Mouse (Mus musculus) hindbrain, embryonic 10.5 days (tissue): ENCODE measurements around the gene Gss. TPM values are rescaled to one million over a fixed set of nuclear protein-coding genes. Genes with fewer than 3 reads are reported as not detected.

Experiments
- DNase-seq: peaks from one replicate; pipeline ENCODE4 v3.0.0-alpha.2; 2017; ENCODE audit warnings: low spot score
- H3K27ac ChIP-seq: fragments of 300-500 bp; sonication (generic); 2 replicates; pipeline ENCODE4 v1.5.1; 2016; ENCODE audit warnings: mild to moderate bottlenecking, moderate library complexity
- H3K27me3 ChIP-seq: fragments of 300-500 bp; sonication (generic); 2 replicates; pipeline ENCODE4 v1.6.1; 2016; ENCODE audit warnings: mild to moderate bottlenecking; ENCODE audit not compliant: poor library complexity, insufficient read depth, severe bottlenecking
- H3K36me3 ChIP-seq: fragments of 300-500 bp; sonication (generic); 2 replicates; pipeline ENCODE4 v1.6.1; 2016; ENCODE audit warnings: mild to moderate bottlenecking, moderate library complexity
- H3K4me1 ChIP-seq: fragments of 300-500 bp; sonication (generic); replicated peaks from 2 replicates; pipeline ENCODE4 v1.6.1; 2016; ENCODE audit warnings: mild to moderate bottlenecking
- H3K4me3 ChIP-seq: fragments of 300-500 bp; sonication (generic); 2 replicates; pipeline ENCODE4 v1.5.1; 2016; ENCODE audit warnings: mild to moderate bottlenecking, moderate library complexity
- H3K9me3 ChIP-seq: fragments of 300-500 bp; sonication (generic); 2 replicates; pipeline ENCODE4 v1.6.1; 2016; ENCODE audit warnings: mild to moderate bottlenecking, moderate library complexity
- WGBS: fragments of 180-500 bp; shearing (Covaris S2); methylation state at CpG from one replicate; pipeline ENCODE4 v1.1.7; 2016; 5-methylcytosine and 5-hydroxymethylcytosine counted together
- microRNA counts: library from miRNA; unstranded; fragments of <30 nt; microRNA quantifications from one replicate; lab custom pipeline; 2017
- polyA plus RNA-seq: library from polyadenylated mRNA; unstranded; fragments of >200 nt; fragmentation: Nextera tagmentation; extraction: Ambion mirVana; gene quantifications from 2 replicates; pipeline ENCODE4 v1.2.1, GENCODE M21; 2016

Gene Gss
- polyA plus RNA-seq, 1 experiment from 2014 or later: 20.6 TPM

DNA sequence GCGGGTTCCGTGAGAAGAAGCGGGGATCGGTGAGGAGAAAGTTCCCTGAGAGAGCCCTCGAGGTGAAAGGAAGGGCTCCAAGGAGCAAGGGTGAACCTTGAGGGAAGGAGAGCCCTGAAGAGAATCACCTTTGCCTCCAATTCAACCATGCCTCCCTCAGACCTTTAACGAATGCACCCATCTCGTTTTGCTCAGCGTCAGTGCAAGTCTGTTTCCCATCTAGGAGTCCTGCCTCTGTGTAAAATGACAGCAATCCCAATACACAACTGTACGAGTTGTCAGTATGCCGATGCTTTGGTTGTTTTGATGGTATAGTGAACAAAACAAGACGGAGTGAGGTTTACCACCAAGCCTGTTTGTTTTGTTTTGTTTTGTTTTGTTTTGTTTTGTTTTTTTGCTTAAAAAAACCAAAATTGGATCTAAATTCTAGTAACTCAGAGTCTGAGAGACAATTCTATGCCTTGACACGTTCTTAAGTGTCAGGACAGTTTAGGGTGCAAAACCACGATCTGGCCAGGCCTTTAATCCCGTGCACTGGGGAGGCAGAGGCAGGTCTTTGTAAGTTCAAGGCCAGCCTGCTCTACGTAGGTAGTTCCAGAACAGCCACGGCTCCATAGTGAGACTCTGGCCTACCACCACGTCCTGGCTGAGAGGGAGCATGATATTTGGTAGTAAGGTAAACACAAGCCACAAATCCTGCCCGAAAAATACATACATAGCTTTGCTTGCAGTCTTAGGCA, 73.9 kb downstream of the Gss start:
- 27% methylated on average over 18 of the region's 18 CpGs for WGBS
- peak overlapping the region; percentile 87 for H3K27ac ChIP-seq
- peaks cover 30% of the 10 kb centered on the region for H3K4me1 ChIP-seq
- no peak for DNase-seq
- H3K9me3 ChIP-seq: no peaks in the 10 kb centered on the region
- H3K4me3 ChIP-seq: peak overlapping the region; percentile 78
- no peaks in the 10 kb centered on the region for H3K36me3 ChIP-seq
- H3K27me3 ChIP-seq: peaks cover 22% of the 10 kb centered on the region

DNA sequence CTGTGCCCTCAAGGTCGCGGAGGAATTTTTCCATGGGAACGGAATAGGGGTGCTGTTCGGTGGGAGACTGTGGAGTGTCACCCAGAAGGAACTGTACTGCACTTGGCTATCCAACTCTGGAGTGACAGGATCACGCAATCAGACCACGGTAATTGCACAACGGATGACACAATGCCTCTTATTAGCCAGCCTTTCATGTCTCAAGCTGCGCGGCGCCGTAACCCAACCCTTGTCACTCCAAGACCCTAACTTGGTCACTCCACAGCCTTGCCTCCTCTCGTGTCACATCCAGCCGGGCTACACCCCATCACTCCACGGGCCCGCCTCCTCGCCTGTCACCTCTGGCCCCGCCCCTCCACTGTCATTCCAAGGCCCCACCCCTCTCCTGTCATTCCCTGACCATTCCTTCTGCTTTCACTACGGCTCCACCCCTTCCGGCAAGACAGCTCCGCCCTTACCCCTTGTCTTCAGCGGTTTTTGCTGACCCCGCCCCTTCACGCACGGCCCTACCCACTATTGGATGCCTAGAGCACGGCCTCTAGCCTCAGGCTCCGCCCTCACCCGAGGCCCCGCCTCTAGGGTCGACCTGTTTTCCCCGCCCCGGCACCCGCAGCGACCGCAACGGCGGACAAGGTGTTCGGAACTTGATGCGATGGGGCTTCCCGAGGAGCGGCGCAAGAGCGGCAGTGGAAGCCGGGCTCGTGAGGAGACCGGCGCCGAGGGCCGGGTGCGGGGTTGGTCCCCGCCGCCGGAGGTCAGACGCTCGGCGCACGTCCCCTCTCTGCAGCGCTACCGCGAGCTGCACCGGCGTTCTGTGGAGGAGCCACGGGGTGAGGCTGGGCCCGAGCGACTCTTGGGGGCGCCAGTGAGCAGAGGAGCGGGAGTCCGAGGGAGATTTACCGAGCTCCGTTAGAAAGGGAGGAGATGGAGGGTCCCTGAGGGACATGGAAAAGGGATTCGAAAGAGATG, 74.9 kb downstream of the Gss start, which contains the start of the genes Acss2 and Ggt7:
TSS of gene Acss2 (plus strand) at position 494 of the 969 bp plus-strand sequence.
TSS of gene Ggt7 (minus strand) at position 783 of the 969 bp plus-strand sequence.
- Histone ChIP-seq H3K27me3 (peaks cover 31% of the 10 kb centered on the region), H3K4me1 (peaks cover 37% of the 10 kb centered on the region), H3K9me3 (no peaks in the 10 kb centered on the region), H3K4me3 (peak within 1 kb of the TSS; percentile 78), H3K27ac (peak within 1 kb of the TSS; percentile 87), H3K36me3 (no peaks in the 10 kb centered on the region)
- peak; percentile 99 for DNase-seq
- WGBS: 4% methylated on average over 70 of the region's 70 CpGs

- H3K4me3 ChIP-seq: no peak overlapping the region
- no peak overlapping the region for H3K27ac ChIP-seq
- peaks cover 31% of the 10 kb centered on the region for H3K27me3 ChIP-seq
- H3K4me1 ChIP-seq: peaks cover 37% of the 10 kb centered on the region
- DNase-seq: peak; percentile 71
- WGBS: 3% methylated on average over 1 of the region's 1 CpGs
- no peaks in the 10 kb centered on the region for H3K36me3 ChIP-seq
- H3K9me3 ChIP-seq: no peaks in the 10 kb centered on the region
Observed at GRCm38 (mm10) chr2:155515941-155516340, 76.7 kb downstream of the Gss start.

DNA sequence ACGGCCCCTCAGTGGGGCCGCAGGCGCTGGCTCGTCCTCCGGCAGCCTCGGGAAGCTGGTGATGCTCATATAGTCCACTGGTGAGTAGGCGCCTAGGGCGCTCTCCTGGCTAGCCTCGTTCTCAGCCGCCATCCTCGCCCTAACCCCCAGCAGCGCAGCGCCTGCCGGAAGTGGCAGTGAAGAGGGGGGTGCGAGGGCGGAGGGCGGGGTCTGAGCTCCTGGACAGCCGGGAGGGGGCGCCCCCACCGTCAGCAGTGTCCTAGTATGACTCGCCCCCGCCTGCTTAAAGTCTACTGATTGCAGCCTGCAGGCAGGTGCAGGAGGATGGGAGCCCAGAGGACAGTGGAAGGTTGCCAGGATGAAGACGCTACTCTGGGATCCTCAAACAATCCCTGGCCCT, 77.9 kb downstream of the Gss start:
- peak; percentile 72 for DNase-seq
- peaks cover 31% of the 10 kb centered on the region for H3K27me3 ChIP-seq
- H3K4me3 ChIP-seq: peak overlapping the region; percentile 67
- 1% methylated on average over 23 of the region's 23 CpGs for WGBS
- peak overlapping the region; percentile 90 for H3K27ac ChIP-seq
- H3K9me3 ChIP-seq: no peaks in the 10 kb centered on the region
- no peaks in the 10 kb centered on the region for H3K36me3 ChIP-seq
- peaks cover 37% of the 10 kb centered on the region for H3K4me1 ChIP-seq

- no peak for DNase-seq
- no peaks in the 10 kb centered on the region for H3K36me3 ChIP-seq
- H3K27me3 ChIP-seq: peaks cover 31% of the 10 kb centered on the region
- H3K4me1 ChIP-seq: peaks cover 32% of the 10 kb centered on the region
- no peak overlapping the region for H3K27ac ChIP-seq
- peak overlapping the region; percentile 67 for H3K4me3 ChIP-seq
- H3K9me3 ChIP-seq: no peaks in the 10 kb centered on the region
- WGBS: 80% methylated on average over 5 of the region's 5 CpGs
Observed at GRCm38 (mm10) chr2:155513543-155513942, 79.1 kb downstream of the Gss start.

MicroRNAs encoded within 50 kb of the gene (microRNA counts, 519-probe panel; counts per million panel counts)
- 1,255 counts per million, percentile 77 among the panel's probes with 10 or more counts for microRNA mmu-miR-499 (lab: Ali Mortazavi, UCI)

Other genes with a start within 250 kb of the Gss start
- 52.4 and 57.1 TPM in 2 replicates for gene Pigu, start 235.4 kb downstream of the Gss start, polyA plus RNA-seq
- 56.9 and 104 TPM in 2 replicates for gene Trp53inp2, start 211.8 kb downstream of the Gss start, polyA plus RNA-seq
- gene Ncoa6, start 118.9 kb downstream of the Gss start, polyA plus RNA-seq: 19.2 and 22.4 TPM in 2 replicates
- 15.6 and 19.7 TPM in 2 replicates for gene Acss2, start 74.9 kb downstream of the Gss start, polyA plus RNA-seq
- gene Ggt7, start 74.6 kb downstream of the Gss start, polyA plus RNA-seq: 16.6 and 33.1 TPM in 2 replicates
- gene Myh7b, start 18.4 kb upstream of the Gss start, polyA plus RNA-seq: 0.49 and 0.69 TPM in 2 replicates
- gene Trpc4ap, start 99.6 kb upstream of the Gss start, polyA plus RNA-seq: 133 and 160 TPM in 2 replicates
- gene Edem2, start 136.7 kb upstream of the Gss start, polyA plus RNA-seq: 33.7 and 41.1 TPM in 2 replicates
- not detected in 2 replicates for gene Gm17581, start 143.1 kb upstream of the Gss start, polyA plus RNA-seq
- gene Procr, start 158.3 kb upstream of the Gss start, polyA plus RNA-seq: 1.5 and 1.7 TPM in 2 replicates
- gene Mmp24, start 182.5 kb upstream of the Gss start, polyA plus RNA-seq: 1.4 and 2.5 TPM in 2 replicates
- 8.4 and 16.0 TPM in 2 replicates for gene BC029722, start 226.6 kb upstream of the Gss start, polyA plus RNA-seq
- 247 and 261 TPM in 2 replicates for gene Eif6, start 234.1 kb upstream of the Gss start, polyA plus RNA-seq
- 0.24 and 0.44 TPM in 2 replicates for gene Fam83c, start 242.0 kb upstream of the Gss start, polyA plus RNA-seq